Mouse (Mus musculus): ENCODE data around the gene Rbm24.

DNA sequence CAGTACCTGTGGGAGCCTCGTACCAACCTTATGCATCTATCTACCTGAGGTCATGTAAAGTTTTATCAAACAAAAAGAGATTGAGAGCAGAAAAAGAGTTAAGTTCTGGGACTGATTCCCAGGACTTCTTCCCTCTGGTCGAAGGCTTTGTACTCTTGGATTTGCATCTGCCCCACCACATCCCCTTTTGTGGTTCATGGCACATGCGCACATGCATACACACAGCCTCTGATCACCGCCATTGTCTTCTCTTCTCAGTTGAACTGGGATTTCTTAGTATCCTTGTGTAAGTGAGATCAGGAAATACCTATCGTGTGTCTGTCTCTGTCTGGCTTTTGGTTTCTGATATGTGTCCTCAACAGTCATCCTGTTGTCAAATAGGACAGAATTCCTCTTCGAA lies 20.7 kb downstream of the Rbm24 start:
- TF ChIP-seq POLR2A (IDR thresholded peaks at IDR 0.05; ENCODE audit: borderline replicate concordance, control insufficient read depth, low read depth, low read length) (no peak), CTCF (IDR thresholded peaks at IDR 0.05; ENCODE audit: control insufficient read depth, insufficient read depth, low read length) (no peak)

All from bone marrow, adult 2 months (tissue).